Comparison of ENCODE assay signal across 15 mouse cellular contexts in the genomic region with DNA sequence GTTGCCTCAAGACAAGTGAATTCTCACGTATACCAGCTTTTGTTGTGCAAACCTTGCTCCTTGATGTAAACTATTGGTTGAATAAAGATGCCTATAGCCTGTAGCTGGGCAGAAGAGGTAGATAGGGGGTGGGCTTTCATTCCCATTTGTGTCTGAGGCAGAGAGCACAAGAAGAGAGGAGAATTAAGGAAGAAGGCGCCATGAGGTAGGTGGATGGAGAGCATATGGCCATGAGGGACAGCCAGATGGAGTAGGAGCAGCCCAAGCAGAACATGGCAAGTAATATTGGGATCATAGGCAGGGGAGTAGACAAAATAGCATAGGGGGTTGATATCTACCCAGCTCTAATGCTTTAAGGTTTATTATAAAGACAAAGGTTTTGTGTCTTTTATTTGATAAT.
DNase-seq lines count a peak whose midpoint lies in the region; TF ChIP-seq lines count a peak whose summit lies in the region.
"Had no signal": no experiment of that assay in that cellular context is flagged by ENCODE, and none has a peak within 500 bp of the region (broad histone marks: within the 10 kb centered on the region; RNA-seq: fewer than 3 reads in every experiment).

No protein-coding gene starts in this region.

- TF ChIP-seq CTCF in brain, embryonic 14.5 days (IDR thresholded peaks at IDR 0.05; ENCODE audit: borderline replicate concordance, extremely low read depth, insufficient read depth, insufficient read length) = no peak
- no peak for TF ChIP-seq CTCF in gastrocnemius, adult 2 months (IDR thresholded peaks at IDR 0.05)

- no peak overlapping the region for H3K4me3 ChIP-seq in gastrocnemius, adult 2 months
- H3K4me3 ChIP-seq: heart, embryonic 13.5 days; hindbrain, embryonic 10.5 days; kidney, embryonic 15.5 days; left cerebral cortex, adult 2 months; midbrain, embryonic 12.5 days; myocyte had no signal

- peak; percentile 22 to 67 for DNase-seq in layer of hippocampus, adult 18-20 months (ENCODE audit: low spot score in 2 of 2)
- DNase-seq in layer of hippocampus, adult 9-10 months (ENCODE audit: low spot score) = no peak
- peak; percentile 19 for DNase-seq in brain, embryonic 14.5 days (ENCODE audit: low read depth)
- peak; percentile 44 to 47 for DNase-seq in cerebellum, adult 18-20 months
- DNase-seq in layer of hippocampus, adult 8-10 months (ENCODE audit: low spot score in 2 of 2) = peak; percentile 49 to 57
- DNase-seq in gastrocnemius, adult 2 months = no peak
- DNase-seq in ovary, postnatal 36 days (ENCODE audit: low spot score) = no peak
- DNase-seq: right cerebral cortex, postnatal 25 days; thymus, adult 2 months had no signal

- no peak overlapping the region for H3K27ac ChIP-seq in gastrocnemius, adult 2 months
- H3K27ac ChIP-seq: hindbrain, embryonic 10.5 days; kidney, embryonic 15.5 days; left cerebral cortex, adult 2 months; midbrain, embryonic 12.5 days had no signal

- intact Hi-C loops in gastrocnemius, adult 2 months (cut with DNase I) = no loop called here

- no peak for TF ChIP-seq POLR2A in brain, embryonic 14.5 days (IDR thresholded peaks at IDR 0.05; ENCODE audit: borderline replicate concordance, extremely low read depth, insufficient read depth, insufficient read length, poor library complexity, severe bottlenecking)

Comparison
In these comparisons a context has a peak if more than half of its experiments do, and no peak if none do; other contexts are left out.
1. DNase-seq: peak in layer of hippocampus, adult 18-20 months (2 of 2), brain, embryonic 14.5 days (single experiment), cerebellum, adult 18-20 months (2 of 2) and layer of hippocampus, adult 8-10 months (2 of 2); none in layer of hippocampus, adult 9-10 months (single experiment), gastrocnemius, adult 2 months (single experiment) and ovary, postnatal 36 days (single experiment).